Mouse (Mus musculus) T-cell, adult 2 months (primary cell): ENCODE data around the gene Twf2.
"Not testable (repeated sequence)": the region's sequence is repeated elsewhere in the genome, so short reads cannot be mapped to it uniquely, and the experiment has no call there.

Experiments used
- DNase-seq: peaks from one replicate; pipeline ENCODE4 v3.0.0; 2022; ENCODE audit warnings: low spot score

The Twf2 gene

DNA sequence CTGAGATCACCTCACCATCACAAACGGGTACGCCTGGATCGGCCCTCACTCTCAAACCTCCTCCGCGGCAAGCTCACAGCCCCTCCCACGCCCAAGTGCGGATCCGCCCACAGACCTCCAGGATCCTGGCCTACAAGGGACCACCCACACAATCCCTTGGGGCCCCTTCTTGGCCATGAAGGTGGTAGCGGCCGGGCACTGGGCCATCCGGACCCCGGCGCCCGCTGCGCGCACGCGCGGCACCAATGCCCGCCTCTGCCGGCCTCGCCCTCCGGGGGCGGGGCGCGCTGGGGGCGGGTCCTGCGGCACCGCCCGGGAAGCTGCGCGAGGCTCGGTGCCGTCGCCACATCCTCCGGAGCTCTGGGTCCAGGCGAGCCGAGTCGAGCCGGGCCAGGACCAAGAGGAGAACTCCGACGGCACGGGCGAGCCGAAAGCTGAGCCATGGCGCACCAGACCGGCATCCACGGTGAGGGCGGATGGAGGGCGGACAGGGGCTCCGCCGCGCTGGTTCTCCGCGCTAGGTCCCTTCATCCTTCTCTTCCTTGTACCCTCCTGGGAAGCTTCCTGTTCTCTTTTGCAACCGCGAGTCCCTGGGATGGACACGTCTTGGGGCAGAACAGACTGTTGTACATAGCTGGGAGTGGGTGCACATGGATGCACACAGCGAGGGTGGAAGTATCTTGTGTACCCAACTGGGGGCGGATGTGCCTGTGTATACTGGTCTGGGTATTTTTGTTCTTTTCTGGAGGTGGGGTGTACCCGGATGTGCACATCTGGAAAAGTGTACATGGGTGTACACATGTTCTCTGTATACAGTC, at the start of gene Twf2:
Gene Twf2 (plus strand): TSS at position 290 of the 818 bp plus-strand sequence.
- peak; percentile 92 for DNase-seq

DNA sequence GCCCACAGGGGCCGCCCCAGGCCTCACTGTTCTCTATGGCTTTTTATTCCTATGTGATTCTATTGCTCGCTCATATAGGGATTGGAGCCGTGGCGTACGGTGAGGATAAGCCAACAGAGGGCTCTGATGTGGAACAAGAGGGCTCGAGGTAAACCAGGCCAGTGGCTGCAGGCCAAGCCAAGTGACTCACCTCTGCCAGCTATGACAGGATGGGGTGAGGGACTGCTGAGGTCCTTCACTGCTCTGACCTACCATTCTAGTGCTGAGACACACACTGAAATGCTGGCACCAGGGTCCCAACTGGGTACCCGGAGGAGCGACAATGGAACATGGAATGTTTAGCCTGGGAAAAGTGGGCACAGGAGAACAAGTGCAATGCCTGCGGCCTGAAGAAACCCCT, 48.8 kb upstream of the Twf2 start:
- no peak for DNase-seq

GRCm38 (mm10) chr9:106156419-106156818, 46.5 kb upstream of the Twf2 start:
- peak; percentile 58 for DNase-seq

DNA sequence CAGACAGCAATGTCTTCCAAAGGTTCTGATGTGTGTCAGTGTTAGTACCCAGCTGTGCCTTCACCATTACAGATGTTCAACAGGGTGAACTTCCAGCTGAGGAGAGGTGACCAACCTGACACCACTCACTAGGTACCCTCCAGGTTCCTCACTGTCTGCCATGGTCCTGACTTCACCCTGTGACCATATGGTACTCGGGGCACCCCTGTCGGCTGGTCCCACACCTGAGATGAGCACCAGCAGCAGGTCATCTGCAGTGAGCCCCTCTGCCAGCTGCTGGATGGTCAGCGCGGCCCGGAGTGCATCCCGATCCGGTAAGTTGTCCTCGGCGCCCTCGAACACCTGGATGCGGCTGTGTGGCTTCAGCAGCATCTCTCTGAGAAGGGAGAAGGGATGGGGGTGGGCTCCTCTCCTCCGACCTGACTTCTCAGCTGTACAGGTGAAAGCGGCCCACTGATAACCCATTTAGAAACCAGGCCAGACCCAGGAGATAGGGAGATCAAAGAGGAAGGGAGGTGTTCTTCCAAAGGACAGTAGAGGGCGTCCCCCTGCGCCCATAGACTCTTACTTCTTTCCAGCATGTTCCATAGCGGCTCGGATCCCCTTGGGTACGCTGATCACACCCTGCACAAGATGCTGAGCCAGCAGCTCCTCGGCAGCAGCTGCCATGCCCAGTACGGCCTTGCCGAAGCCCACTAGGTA, 45.8 kb upstream of the Twf2 start:
- no peak for DNase-seq

- DNase-seq: no peak
These were observed 45.3 kb upstream of the Twf2 start for GRCm38 (mm10) chr9:106157623-106157925.

GRCm38 (mm10) chr9:106158037-106158491, 44.8 kb upstream of the Twf2 start, which contains the start of gene Glyctk:
Gene Glyctk, minus strand, starts transcription at chr9:106158138.
- no peak for DNase-seq

- DNase-seq: no peak
These were observed 43.7 kb upstream of the Twf2 start for GRCm38 (mm10) chr9:106159237-106159636.

- DNase-seq: peak; percentile 78
These were observed 43.1 kb upstream of the Twf2 start for GRCm38 (mm10) chr9:106159784-106160301.

DNA sequence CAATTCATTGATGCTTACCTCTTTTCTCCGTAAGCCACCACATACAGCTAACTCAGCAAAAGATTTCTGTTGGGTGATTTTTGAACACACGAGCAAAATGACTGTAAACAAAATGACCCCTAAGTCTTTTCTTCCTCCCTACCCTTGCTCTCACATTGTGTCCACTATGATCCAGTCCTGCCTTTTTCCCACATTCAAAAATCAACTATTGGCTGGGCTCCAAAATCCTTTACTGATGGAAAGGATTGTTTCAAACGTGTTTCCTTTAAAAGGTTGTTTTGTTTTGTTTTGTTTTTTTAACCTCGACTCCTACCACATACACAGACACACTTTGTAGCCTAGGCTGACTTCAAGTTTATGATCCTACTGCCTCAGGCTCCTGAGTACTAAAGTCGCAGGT, 42.5 kb upstream of the Twf2 start:
- DNase-seq: no peak

- DNase-seq: no peak
These were observed 36.2 kb upstream of the Twf2 start for GRCm38 (mm10) chr9:106166709-106167108.

DNA sequence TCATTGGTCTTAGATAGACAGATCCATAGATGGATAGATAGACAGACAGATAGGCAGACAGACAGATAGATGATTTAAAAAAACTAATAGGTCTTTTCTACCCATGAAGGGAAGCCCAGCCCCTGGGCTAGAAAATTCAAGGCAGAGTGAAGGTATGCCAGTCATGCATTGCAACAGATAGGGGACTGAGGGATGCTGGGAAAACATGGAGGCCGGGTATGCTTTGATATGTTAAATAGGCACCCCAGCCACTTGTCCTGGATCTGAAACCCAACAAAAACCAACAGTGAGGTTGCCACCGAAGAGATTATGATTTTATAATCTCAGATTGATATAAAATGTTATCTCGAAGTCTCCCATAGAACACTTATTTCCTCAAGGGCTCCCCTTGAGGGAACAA, 35.7 kb upstream of the Twf2 start:
- no peak for DNase-seq

DNA sequence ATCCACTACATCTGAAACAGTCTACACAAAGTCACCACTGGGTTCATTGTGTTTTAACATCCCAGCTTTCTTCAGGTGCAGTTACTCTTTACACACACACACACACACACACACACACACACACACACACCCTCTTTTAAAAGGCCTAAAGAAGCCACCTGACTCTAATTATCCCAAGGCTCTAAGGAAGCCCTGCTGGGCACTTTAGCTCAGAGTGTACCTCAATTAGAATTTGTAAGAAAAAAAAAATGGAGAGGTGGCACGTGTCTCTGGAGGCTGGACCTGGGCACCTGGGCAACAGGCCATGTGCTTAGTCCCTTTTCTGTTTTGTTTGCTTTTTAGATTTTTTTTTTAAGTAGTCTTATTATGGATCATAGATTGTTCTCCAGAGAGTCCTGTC, 35.2 kb upstream of the Twf2 start:
- DNase-seq: no peak

DNA sequence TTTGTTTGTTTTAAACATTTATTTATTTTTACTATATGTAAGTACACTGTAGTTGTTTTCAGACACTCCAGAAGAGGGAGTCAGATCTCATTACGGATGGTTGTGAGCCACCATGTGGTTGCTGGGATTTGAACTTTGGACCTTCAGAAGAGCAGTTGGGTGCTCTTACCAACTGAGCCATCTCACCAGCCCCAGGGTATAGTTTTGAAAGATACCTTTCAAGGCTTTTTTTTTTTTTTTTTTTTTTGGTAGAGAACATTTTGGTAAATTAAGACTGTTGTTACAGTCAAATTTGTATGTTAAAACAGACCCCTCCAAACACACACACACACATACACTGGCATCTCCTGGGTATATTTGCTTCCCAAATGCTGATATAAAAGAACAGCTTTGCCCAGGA, 33.9 kb upstream of the Twf2 start:
- DNase-seq: not testable (repeated sequence)

- DNase-seq: no peak
These were observed 33.0 kb upstream of the Twf2 start for GRCm38 (mm10) chr9:106169917-106170316.

- DNase-seq: peak; percentile 88
These were observed 32.2 kb upstream of the Twf2 start, which contains the start of gene Wdr82 for GRCm38 (mm10) chr9:106170556-106171345. Gene Wdr82, plus strand, starts transcription at chr9:106170928.

DNA sequence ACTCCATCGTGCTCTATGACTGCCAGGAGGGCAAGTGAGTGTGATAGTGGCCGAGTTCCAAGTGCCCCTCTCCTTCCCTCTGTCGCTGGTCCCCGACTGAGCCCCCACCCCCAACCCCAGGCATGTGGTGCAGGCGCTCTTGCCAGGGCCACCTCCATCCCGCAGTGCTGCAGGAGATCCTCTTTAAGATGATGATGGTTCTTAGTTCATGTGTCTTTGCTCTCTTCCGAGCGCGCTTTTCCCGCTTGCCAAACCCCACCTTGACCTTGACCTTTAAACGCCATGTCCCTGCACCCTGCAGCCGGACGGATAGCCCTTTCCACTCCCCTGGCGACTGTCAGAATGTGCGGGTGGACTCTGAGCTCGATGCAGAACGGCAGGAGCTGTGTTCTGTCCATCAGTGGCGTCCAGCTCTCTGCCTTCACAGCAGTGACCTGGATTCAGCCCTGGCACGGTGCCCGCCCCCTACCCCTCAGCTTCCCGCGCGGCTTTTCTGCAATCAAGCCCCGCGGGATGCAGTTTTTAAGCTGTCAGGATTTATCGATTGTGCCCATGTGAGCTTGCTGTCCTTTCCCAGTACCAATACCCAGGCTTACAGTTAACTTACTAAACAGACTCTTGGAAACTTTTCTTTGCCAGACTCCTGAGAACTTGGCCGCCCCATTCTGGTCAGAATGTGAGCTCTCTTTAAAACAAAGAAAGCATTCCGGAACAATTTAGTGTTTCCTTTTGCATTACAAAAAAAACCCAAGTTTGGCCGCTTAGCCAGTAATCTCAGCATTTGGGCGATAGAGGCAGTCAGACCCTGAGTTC, 31.4 kb upstream of the Twf2 start:
- peak; percentile 19 for DNase-seq

DNA sequence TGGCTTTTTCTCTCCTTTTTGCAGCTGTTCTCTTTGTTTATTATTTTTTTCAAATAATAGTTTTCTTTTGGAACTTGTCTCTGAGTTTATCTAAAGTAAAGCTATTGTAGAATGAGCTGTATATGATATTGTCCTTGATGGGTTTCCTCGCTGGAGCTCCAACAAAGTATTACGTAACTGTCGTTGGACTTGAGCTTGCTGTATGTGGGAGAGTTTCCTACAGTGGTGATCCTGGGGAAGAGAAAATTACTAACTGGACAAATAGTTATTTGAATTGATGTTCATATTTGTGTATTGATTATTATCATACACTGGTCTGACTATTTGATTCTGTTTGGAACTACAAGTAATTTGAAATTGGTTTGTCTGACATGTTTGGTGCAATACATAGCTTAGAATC, 30.4 kb upstream of the Twf2 start:
- DNase-seq: no peak

- DNase-seq: no peak
These were observed 29.5 kb upstream of the Twf2 start for GRCm38 (mm10) chr9:106173363-106173762.

DNA sequence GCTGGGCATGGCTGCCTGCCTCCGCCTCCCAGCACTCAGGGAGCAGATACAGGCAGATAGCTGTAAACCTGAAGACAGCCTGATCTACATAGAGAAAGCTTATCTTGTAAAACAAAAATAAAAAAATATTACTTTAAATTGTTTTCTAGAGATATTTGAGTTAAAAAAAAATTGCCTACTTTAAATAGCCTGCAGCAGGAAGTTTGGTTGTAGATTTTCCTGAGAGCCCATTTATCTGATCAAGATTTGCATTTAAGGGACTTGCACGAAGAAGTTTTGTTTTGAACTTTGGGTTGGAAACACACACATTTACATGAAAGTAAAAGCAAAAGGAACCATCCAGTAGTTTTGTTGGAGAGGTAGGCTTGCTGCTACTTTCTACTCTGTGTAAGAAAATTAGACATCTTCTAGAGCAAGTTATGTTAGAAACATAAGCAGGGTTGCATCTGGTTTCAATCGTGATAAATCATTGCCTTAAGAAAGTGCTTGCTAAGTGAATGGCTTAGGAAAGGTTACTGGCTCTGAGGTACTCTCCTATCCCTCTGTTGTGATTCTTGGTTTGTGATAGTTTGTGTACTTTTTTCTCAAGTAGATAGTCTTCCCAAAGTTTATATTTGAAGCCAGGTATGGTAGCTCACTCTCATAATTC, 27.2 kb upstream of the Twf2 start:
- no peak for DNase-seq

GRCm38 (mm10) chr9:106176769-106177168, 26.1 kb upstream of the Twf2 start:
- no peak for DNase-seq

- no peak for DNase-seq
These were observed 25.1 kb upstream of the Twf2 start for GRCm38 (mm10) chr9:106177799-106178198.
